Mouse (Mus musculus) spleen, adult 10 weeks (tissue): ENCODE results near the gene Orai1. TPM values are rescaled to one million over a fixed set of nuclear protein-coding genes. Genes with fewer than 3 reads are reported as not detected.

ENCODE experiments used
- polyA plus RNA-seq: library from polyadenylated mRNA; stranded (reverse); fragments of 350-450 nt; fragmentation: Illumina TruSeq; extraction: RNeasy Lipid Tissue Mini Kit (QIAGEN cat#74804); gene quantifications from one replicate; pipeline ENCODE4 v1.2.3, GENCODE M21; 2015; ENCODE audit warnings: low replicate concordance; ENCODE audit not compliant: insufficient read depth

The Orai1 gene
- 5.3 TPM for polyA plus RNA-seq

GRCm38 (mm10) chr5:123014753-123015701, at the start of gene Orai1:
Gene Orai1 (plus strand): TSS chr5:123015074.

GRCm38 (mm10) chr5:122989551-122990330, 25.1 kb upstream of the Orai1 start, which contains the start of gene Kdm2b:
Gene Kdm2b (minus strand): TSS chr5:122989823.

GRCm38 (mm10) chr5:123046916-123047315, 32.0 kb downstream of the Orai1 start, which contains the start of gene Morn3:
Gene Morn3 (minus strand): TSS chr5:123047016.

GRCm38 (mm10) chr5:123068115-123068514, 53.2 kb downstream of the Orai1 start, which contains the start of gene Tmem120b:
Gene Tmem120b (plus strand): TSS chr5:123068415.

Other genes with a start within 250 kb of the Orai1 start
- gene Camkk2, start 235.7 kb upstream of the Orai1 start, polyA plus RNA-seq = 24.7 TPM
- gene Anapc5, start 193.7 kb upstream of the Orai1 start, polyA plus RNA-seq = 238 TPM
- gene Rnf34, start 165.0 kb upstream of the Orai1 start, polyA plus RNA-seq = 28.8 TPM
- gene Kdm2b, start 25.3 kb upstream of the Orai1 start, polyA plus RNA-seq = 37.9 TPM
- not detected for gene Morn3, start 31.9 kb downstream of the Orai1 start, polyA plus RNA-seq
- gene Tmem120b, start 53.3 kb downstream of the Orai1 start, polyA plus RNA-seq = 8.3 TPM
- 49.0 TPM for gene Rhof, start 117.6 kb downstream of the Orai1 start, polyA plus RNA-seq
- gene Setd1b, start 127.1 kb downstream of the Orai1 start, polyA plus RNA-seq = 16.1 TPM
- 8.7 TPM for gene Psmd9, start 154.3 kb downstream of the Orai1 start, polyA plus RNA-seq
- not detected for gene Hpd, start 167.7 kb downstream of the Orai1 start, polyA plus RNA-seq
- 5.5 TPM for gene Wdr66, start 237.0 kb downstream of the Orai1 start, polyA plus RNA-seq